Mouse (Mus musculus): ENCODE results near the gene Apba1.

Apba1 gene

GRCm38 (mm10) chr19:23758554-23759321 is at the start of gene Apba1:
Gene Apba1 (plus strand): TSS chr19:23758887.
- peak; percentile 89 to 92 for DNase-seq

GRCm38 (mm10) chr19:23746506-23746905 is 12.2 kb upstream of the Apba1 start:
- peak in 1 of 2 experiments; percentile 56 for DNase-seq

GRCm38 (mm10) chr19:23757011-23757410 is 1.7 kb upstream of the Apba1 start:
- peak in 1 of 2 experiments; percentile 36 for DNase-seq

GRCm38 (mm10) chr19:23757961-23758553 is 630 bp upstream of the Apba1 start:
- DNase-seq, result peak; percentile 98 to 99

- DNase-seq, result peak; percentile 70 to 74
Measured at GRCm38 (mm10) chr19:23759322-23759945, 747 bp downstream of the Apba1 start.

GRCm38 (mm10) chr19:23763371-23763770 is 4.7 kb downstream of the Apba1 start:
- DNase-seq, result no peak

GRCm38 (mm10) chr19:23764051-23764450 is 5.4 kb downstream of the Apba1 start:
- peak; percentile 84 for DNase-seq

- DNase-seq, result no peak
Measured at GRCm38 (mm10) chr19:23768864-23769263, 10.2 kb downstream of the Apba1 start.

- DNase-seq, result peak; percentile 61 to 64
Measured at GRCm38 (mm10) chr19:23770494-23771423, 12.1 kb downstream of the Apba1 start.

- DNase-seq, result peak in 1 of 2 experiments; percentile 56
Measured at GRCm38 (mm10) chr19:23771971-23772370, 13.3 kb downstream of the Apba1 start.

GRCm38 (mm10) chr19:23775356-23775755 is 16.7 kb downstream of the Apba1 start:
- no peak for DNase-seq

- no peak for DNase-seq
Measured at GRCm38 (mm10) chr19:23779130-23779529, 20.4 kb downstream of the Apba1 start.

- DNase-seq, result no peak
Measured at GRCm38 (mm10) chr19:23780105-23780504, 21.4 kb downstream of the Apba1 start.

GRCm38 (mm10) chr19:23781968-23782367 is 23.3 kb downstream of the Apba1 start:
- no peak for DNase-seq

- DNase-seq, result no peak
Measured at GRCm38 (mm10) chr19:23788420-23789132, 29.9 kb downstream of the Apba1 start.

- no peak for DNase-seq
Measured at GRCm38 (mm10) chr19:23791704-23792103, 33.0 kb downstream of the Apba1 start.

- no peak for DNase-seq
Measured at GRCm38 (mm10) chr19:23792559-23792958, 33.9 kb downstream of the Apba1 start.

GRCm38 (mm10) chr19:23794491-23794890 is 35.8 kb downstream of the Apba1 start:
- DNase-seq, result peak in 1 of 2 experiments; percentile 36

GRCm38 (mm10) chr19:23795156-23795555 is 36.5 kb downstream of the Apba1 start:
- DNase-seq, result no peak

- no peak for DNase-seq
Measured at GRCm38 (mm10) chr19:23801174-23801573, 42.5 kb downstream of the Apba1 start.

- DNase-seq, result no peak
Measured at GRCm38 (mm10) chr19:23803221-23803870, 44.7 kb downstream of the Apba1 start.

Data from cerebellum, postnatal 14 days (tissue).